Mouse (Mus musculus) cerebellum, adult 2 months (tissue): ENCODE results near the gene Rsu1.

Experiments used
- CTCF ChIP-seq: fragments of 200-500 bp; IDR thresholded peaks from 2 replicates; pipeline ENCODE4 v1.5.1; 2011; ENCODE audit warnings: low read depth, mild to moderate bottlenecking, control low read depth, low read length, moderate library complexity, borderline replicate concordance; ENCODE audit not compliant: insufficient read depth
- POLR2A ChIP-seq: fragments of 200-500 bp; IDR thresholded peaks from 2 replicates; pipeline ENCODE4 v1.6.1; 2011; ENCODE audit warnings: low read length, control low read depth, borderline replicate concordance; ENCODE audit not compliant: insufficient read depth

- TF ChIP-seq POLR2A: no peak
- TF ChIP-seq CTCF: no peak
These were observed 182.9 kb downstream of the Rsu1 start for GRCm38 (mm10) chr2:13088266-13088665.
